Mouse (Mus musculus): ENCODE results near the gene Mrpl17. TPM values are rescaled to one million over a fixed set of nuclear protein-coding genes. Genes with fewer than 3 reads are reported as not detected.

The Mrpl17 gene
- polyA plus RNA-seq, 1 experiment from 2014 or later = 274 TPM

GRCm38 (mm10) chr7:105764331-105764730 is 46.6 kb downstream of the Mrpl17 start:
- ATAC-seq (replicated peaks; ENCODE audit: low FRiP score) = no peak
- no peak overlapping the region for H3K4me3 ChIP-seq (ENCODE audit: low read depth, low read length)
- no peak overlapping the region for H3K4me2 ChIP-seq (ENCODE audit: low read depth, low read length, severe bottlenecking)
- peaks cover 24% of the 10 kb centered on the region for H3K27me3 ChIP-seq (ENCODE audit: control insufficient read depth, insufficient read depth, low read length)
- H3K36me3 ChIP-seq (ENCODE audit: control insufficient read depth, insufficient read depth, low read length) = peaks cover 6% of the 10 kb centered on the region
- no peak overlapping the region for H3K27ac ChIP-seq (ENCODE audit: low read depth, low read length)
- H3K9me3 ChIP-seq (ENCODE audit: control insufficient read depth, low read length) = no peaks in the 10 kb centered on the region
- DNase-seq (ENCODE audit: low spot score) = no peak
- H3K9ac ChIP-seq (ENCODE audit: low read length) = no peak overlapping the region
- H3K4me1 ChIP-seq (replicated peaks; ENCODE audit: control insufficient read depth, insufficient read depth, low read length) = peaks cover 2% of the 10 kb centered on the region; the same call in 1 of the 2 replicates
- WGBS = 88% methylated on average over 11 of the region's 11 CpGs

GRCm38 (mm10) chr7:105762517-105763270 is 48.2 kb downstream of the Mrpl17 start:
- Histone ChIP-seq H3K4me2 (ENCODE audit: low read depth, low read length, severe bottlenecking) (0 out of 2 replicates have a peak overlapping the region, but pooled peaks have one; percentile 11), H3K27ac (ENCODE audit: low read depth, low read length) (no peak overlapping the region), H3K36me3 (ENCODE audit: control insufficient read depth, insufficient read depth, low read length) (peaks cover 15% of the 10 kb centered on the region), H3K27me3 (ENCODE audit: control insufficient read depth, insufficient read depth, low read length) (peaks cover 24% of the 10 kb centered on the region), H3K4me1 (replicated peaks; ENCODE audit: control insufficient read depth, insufficient read depth, low read length) (no peaks in the 10 kb centered on the region; the same call in 1 of the 2 replicates), H3K9me3 (ENCODE audit: control insufficient read depth, low read length) (no peaks in the 10 kb centered on the region), H3K4me3 (ENCODE audit: low read depth, low read length) (no peak overlapping the region), H3K9ac (ENCODE audit: low read length) (no peak overlapping the region)
- ATAC-seq (replicated peaks; ENCODE audit: low FRiP score) (no peak; the same call in 1 of the 2 replicates), DNase-seq (ENCODE audit: low spot score) (peak; percentile 58)
- 11% methylated on average over 55 of the region's 55 CpGs for WGBS

GRCm38 (mm10) chr7:105761813-105762484 is 49.0 kb downstream of the Mrpl17 start:
- Histone ChIP-seq H3K36me3 (ENCODE audit: control insufficient read depth, insufficient read depth, low read length) (peaks cover 16% of the 10 kb centered on the region), H3K27me3 (ENCODE audit: control insufficient read depth, insufficient read depth, low read length) (peaks cover 24% of the 10 kb centered on the region), H3K9me3 (ENCODE audit: control insufficient read depth, low read length) (no peaks in the 10 kb centered on the region), H3K4me2 (ENCODE audit: low read depth, low read length, severe bottlenecking) (0 out of 2 replicates have a peak overlapping the region, but pooled peaks have one; percentile 11), H3K9ac (ENCODE audit: low read length) (no peak overlapping the region), H3K4me1 (replicated peaks; ENCODE audit: control insufficient read depth, insufficient read depth, low read length) (no peaks in the 10 kb centered on the region; the same call in 1 of the 2 replicates), H3K4me3 (ENCODE audit: low read depth, low read length) (no peak overlapping the region), H3K27ac (ENCODE audit: low read depth, low read length) (no peak overlapping the region)
- 14% methylated on average over 51 of the region's 51 CpGs for WGBS
- ATAC-seq (replicated peaks; ENCODE audit: low FRiP score) (peak; percentile 19; the same call in 1 of the 2 replicates), DNase-seq (ENCODE audit: low spot score) (peak; percentile 65)

GRCm38 (mm10) chr7:105753281-105753680 is 57.6 kb downstream of the Mrpl17 start:
- ATAC-seq (replicated peaks; ENCODE audit: low FRiP score) (0 out of 2 replicates have a peak, but pooled peaks have one; percentile 4), DNase-seq (ENCODE audit: low spot score) (no peak)
- WGBS = 90% methylated on average over 10 of the region's 10 CpGs
- H3K36me3 ChIP-seq (ENCODE audit: control insufficient read depth, insufficient read depth, low read length) = peaks cover 18% of the 10 kb centered on the region; the same call in 1 of the 2 replicates
- H3K27me3 ChIP-seq (ENCODE audit: control insufficient read depth, insufficient read depth, low read length) = no peaks in the 10 kb centered on the region
- 0 out of 2 replicates have a peak, but pooled peaks cover 1% of the 10 kb centered on the region for H3K4me1 ChIP-seq (replicated peaks; ENCODE audit: control insufficient read depth, insufficient read depth, low read length)
- H3K4me2 ChIP-seq (ENCODE audit: low read depth, low read length, severe bottlenecking) = no peak overlapping the region
- H3K9me3 ChIP-seq (ENCODE audit: control insufficient read depth, low read length) = no peaks in the 10 kb centered on the region
- H3K4me3 ChIP-seq (ENCODE audit: low read depth, low read length) = no peak overlapping the region
- no peak overlapping the region for H3K27ac ChIP-seq (ENCODE audit: low read depth, low read length)
- H3K9ac ChIP-seq (ENCODE audit: low read length) = no peak overlapping the region

Other genes starting within 250 kb of the Mrpl17 start
- gene Apbb1, start 229.4 kb downstream of the Mrpl17 start, polyA plus RNA-seq (2014; fragmentation: Nextera tagmentation; extraction: Ambion mirVana) = 106 and 117 TPM in 2 replicates
- gene Hpx, start 211.0 kb downstream of the Mrpl17 start, polyA plus RNA-seq (2014; fragmentation: Nextera tagmentation; extraction: Ambion mirVana) = not detected in 2 replicates
- gene Trim3, start 177.5 kb downstream of the Mrpl17 start, polyA plus RNA-seq (2014; fragmentation: Nextera tagmentation; extraction: Ambion mirVana) = 35.9 and 37.7 TPM in 2 replicates
- gene Timm10b, start 171.0 kb downstream of the Mrpl17 start, polyA plus RNA-seq (2014; fragmentation: Nextera tagmentation; extraction: Ambion mirVana) = 148 and 151 TPM in 2 replicates
- 78.2 and 90.2 TPM in 2 replicates for gene Arfip2, start 170.7 kb downstream of the Mrpl17 start, polyA plus RNA-seq (2014; fragmentation: Nextera tagmentation; extraction: Ambion mirVana)
- gene Gm45799, start 170.5 kb downstream of the Mrpl17 start, polyA plus RNA-seq (2014; fragmentation: Nextera tagmentation; extraction: Ambion mirVana) = 11.8 and 14.2 TPM in 2 replicates
- 0.39 and 0.79 TPM in 2 replicates for gene Dnhd1, start 160.3 kb downstream of the Mrpl17 start, polyA plus RNA-seq (2014; fragmentation: Nextera tagmentation; extraction: Ambion mirVana)
- gene Ilk, start 74.5 kb downstream of the Mrpl17 start, polyA plus RNA-seq (2014; fragmentation: Nextera tagmentation; extraction: Ambion mirVana) = 221 and 242 TPM in 2 replicates
- 40.6 and 41.4 TPM in 2 replicates for gene Rrp8, start 73.7 kb downstream of the Mrpl17 start, polyA plus RNA-seq (2014; fragmentation: Nextera tagmentation; extraction: Ambion mirVana)
- 196 and 204 TPM in 2 replicates for gene Taf10, start 66.7 kb downstream of the Mrpl17 start, polyA plus RNA-seq (2014; fragmentation: Nextera tagmentation; extraction: Ambion mirVana)
- 53.9 and 62.7 TPM in 2 replicates for gene Tpp1, start 58.9 kb downstream of the Mrpl17 start, polyA plus RNA-seq (2014; fragmentation: Nextera tagmentation; extraction: Ambion mirVana)
- 21.3 and 21.4 TPM in 2 replicates for gene Dchs1, start 23.4 kb downstream of the Mrpl17 start, polyA plus RNA-seq (2014; fragmentation: Nextera tagmentation; extraction: Ambion mirVana)
- 0.04 TPM in 1 of 2 replicates, not detected in the other for gene Gm4070, start 142.9 kb upstream of the Mrpl17 start, polyA plus RNA-seq (2014; fragmentation: Nextera tagmentation; extraction: Ambion mirVana)

Measured in forebrain, embryonic 11.5 days (tissue).